Mouse (Mus musculus) skeletal muscle tissue, adult 2 months (tissue): ENCODE measurements around the gene Thnsl2.
A peak's percentile ranks its signal among the peaks of the same experiment; 100 is the strongest.

Experiments
- DNase-seq: peaks from one replicate; pipeline ENCODE4 v3.0.0-alpha.2; 2012; ENCODE audit warnings: low read depth, low spot score

Thnsl2 gene

DNA sequence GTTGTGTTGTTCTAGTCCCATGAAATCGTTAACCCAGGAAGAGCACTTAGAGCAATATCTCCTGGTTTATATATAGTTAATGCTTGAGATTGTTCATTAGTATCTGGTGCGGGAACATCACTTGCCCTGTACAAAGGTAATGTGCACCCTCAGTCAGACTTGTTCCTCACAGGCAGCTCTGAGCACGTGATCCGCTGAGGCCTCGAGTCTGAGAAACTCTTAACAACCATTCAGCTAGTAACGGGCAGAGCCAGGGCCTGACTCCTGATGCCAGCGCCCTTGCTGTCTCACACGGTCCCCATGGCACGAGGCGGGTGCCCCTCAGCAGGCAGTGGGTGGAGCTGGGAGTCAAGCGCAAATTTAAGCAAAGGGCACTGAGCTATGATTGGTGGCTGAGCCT lies 10.7 kb downstream of the Thnsl2 start:
- DNase-seq, result no peak

DNA sequence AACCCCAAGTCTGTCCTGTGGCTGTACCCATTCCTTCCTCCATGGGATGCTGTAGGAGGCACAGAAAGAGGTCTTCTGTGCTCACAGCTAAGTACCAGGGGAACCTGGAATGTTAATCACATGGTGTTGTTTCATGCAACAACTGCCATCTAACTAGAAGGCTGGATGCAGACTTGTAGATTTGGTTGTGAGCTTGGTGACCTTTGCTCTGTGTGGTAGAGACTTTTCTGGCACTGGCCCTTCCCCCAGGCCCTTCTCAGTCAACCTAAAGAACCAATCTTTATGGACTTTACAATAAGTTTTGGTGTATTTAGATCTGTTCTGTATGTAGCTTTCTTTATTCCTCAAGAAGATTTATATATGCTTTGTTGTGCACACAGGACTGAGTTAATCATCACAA lies 13.2 kb downstream of the Thnsl2 start:
- no peak for DNase-seq

DNA sequence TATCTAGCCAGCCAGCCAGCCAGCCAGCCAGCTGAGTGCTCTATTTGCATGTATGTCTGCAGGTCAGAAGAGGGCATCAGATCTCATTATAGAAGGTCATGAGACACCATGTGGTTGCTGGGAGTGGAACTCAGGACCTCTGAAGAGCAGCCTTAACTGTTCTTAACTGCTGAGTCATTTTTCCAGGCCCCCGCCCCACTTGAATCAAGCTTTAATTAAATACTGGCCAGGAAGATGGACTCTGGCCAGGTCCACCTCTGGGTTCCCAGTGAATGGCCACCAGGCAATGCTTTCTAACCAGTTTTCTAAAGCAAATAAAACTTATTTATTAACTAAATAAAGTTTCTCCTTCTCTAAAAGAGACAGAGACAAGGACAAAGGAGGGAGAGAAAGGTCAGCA lies 14.0 kb downstream of the Thnsl2 start:
- no peak for DNase-seq

DNA sequence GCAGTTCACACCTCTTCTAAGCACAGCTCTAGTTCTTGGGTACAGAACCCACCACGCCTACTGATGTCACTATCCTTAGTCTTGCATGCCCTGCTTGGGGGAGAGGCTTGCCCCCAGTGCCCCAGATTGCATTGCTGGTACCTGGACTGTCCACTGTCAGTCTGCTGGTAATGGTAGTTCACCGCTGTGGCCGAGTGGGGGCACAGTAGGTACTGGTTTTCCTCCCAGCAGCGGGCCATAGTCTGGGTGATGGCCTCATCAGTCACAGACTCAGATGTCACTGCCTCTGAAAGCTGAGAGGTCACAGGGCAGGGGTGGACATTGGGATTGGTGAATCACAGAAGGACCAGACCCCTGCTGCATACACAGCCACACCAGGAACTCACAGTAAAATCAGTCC lies 15.2 kb downstream of the Thnsl2 start:
- DNase-seq, result no peak

DNA sequence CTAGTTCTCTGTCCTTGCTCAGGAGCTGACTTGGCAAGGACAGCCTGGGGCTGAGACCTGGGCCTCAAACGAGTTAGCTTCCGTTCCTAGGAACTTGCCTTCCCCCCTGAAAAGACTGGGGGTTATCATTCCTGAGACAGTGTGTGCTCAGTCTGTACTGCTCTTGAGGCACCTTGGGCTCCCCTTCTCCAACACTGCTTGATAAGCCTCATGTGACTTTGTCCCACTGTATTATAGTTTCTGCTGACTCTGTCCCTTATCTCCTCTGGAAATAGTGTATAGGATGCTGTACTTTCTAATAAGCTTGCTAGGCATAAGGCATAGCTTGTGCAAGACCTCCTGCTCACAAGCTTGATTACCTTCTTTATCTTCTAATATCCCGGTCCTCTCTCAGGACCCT lies 17.9 kb downstream of the Thnsl2 start:
- no peak for DNase-seq

- peak; percentile 40 for DNase-seq
Measured at GRCm38 (mm10) chr6:71125043-71125893, 19.0 kb downstream of the Thnsl2 start.

DNA sequence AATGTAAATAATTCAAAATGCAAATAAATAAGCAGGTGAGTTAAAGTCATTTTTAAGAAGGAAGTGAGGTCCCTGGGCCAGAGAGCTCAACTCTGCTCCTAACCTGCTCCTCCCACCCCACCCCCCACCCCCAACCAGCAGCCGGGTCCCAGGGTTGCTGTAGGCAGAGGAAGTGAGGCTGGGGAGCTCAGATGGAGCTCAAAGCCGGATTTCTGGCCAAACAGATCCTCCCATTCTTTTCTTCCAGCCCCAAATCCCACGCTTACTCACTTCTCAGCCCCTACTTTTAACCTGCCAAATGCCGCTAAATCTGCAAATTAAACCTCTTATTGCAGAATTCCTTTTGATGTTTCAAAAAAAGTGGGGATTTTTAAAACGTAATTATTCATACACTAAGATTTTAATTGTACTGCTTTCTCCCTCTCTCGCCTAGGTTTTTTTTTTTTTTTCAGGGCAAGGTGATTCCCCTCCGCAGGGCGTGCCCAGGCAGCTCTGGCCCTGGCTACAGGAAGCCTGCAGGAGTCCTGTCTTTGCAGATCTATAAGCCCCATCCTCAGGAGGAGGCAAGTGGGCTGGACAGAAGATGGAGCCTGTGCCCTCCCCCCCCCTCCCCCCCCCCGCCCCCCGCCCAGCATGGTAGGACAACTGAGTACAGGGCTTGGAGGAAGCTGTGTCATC lies 24.5 kb downstream of the Thnsl2 start:
- no peak for DNase-seq

DNA sequence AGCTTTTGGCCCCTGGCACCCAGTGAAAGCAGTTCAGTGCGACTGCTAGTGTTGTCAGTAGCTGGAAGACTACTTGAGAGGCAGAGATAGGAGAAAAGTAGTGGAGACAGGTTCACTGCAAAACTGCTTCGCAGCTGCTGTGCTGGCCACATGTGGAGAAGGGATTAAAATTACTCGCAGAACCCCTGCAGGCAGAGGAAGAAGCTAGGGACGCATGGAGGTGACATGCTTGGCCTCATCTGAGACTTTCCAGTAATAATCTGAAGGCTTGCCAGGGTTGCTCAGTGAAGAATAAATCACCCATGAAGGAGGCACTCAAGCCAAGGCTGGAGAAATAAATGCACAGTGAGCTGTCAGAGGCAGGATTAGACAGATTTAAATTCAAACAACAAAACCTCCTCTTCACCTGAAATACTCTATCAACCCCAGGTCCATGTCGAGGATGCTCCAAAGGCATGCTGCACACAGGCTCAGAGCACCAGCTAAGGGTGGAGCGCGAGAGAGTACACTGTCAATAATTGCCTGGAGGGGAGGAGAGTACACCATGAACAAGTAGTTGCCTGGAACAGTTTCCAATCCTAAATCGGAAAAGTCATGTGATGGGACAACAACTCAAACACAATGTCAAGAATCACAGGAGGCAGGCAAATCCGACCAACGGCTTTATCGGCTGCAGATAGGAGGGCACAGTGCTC lies 32.7 kb downstream of the Thnsl2 start:
- DNase-seq, result peak; percentile 14

GRCm38 (mm10) chr6:71106170-71106945 lies 37.9 kb downstream of the Thnsl2 start:
- DNase-seq, result no peak

- DNase-seq, result no peak
Measured at GRCm38 (mm10) chr6:71096126-71096525, 48.1 kb downstream of the Thnsl2 start.

- no peak for DNase-seq
Measured at GRCm38 (mm10) chr6:71094693-71095092, 49.5 kb downstream of the Thnsl2 start.

DNA sequence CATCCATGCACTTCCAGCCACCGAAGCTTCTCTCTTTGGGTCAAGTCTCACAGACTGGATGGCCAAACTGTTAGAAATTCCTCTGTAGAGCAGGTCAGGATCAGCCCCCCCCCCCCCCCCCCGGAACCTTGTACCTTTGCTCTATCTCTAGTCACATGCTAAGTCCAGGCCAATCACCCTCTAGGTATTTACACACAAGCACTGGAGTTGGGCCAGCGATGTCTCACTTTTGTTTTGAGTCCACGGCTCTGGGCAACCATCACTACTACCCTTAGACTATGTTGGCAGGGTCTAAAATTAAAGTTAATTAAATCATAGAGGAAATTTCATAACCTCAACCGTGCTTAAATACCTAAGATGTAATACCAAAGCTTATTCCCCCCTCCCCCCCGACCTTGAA lies 50.6 kb downstream of the Thnsl2 start:
- no peak for DNase-seq

- no peak for DNase-seq
Measured at GRCm38 (mm10) chr6:71090475-71090874, 53.8 kb downstream of the Thnsl2 start.

DNA sequence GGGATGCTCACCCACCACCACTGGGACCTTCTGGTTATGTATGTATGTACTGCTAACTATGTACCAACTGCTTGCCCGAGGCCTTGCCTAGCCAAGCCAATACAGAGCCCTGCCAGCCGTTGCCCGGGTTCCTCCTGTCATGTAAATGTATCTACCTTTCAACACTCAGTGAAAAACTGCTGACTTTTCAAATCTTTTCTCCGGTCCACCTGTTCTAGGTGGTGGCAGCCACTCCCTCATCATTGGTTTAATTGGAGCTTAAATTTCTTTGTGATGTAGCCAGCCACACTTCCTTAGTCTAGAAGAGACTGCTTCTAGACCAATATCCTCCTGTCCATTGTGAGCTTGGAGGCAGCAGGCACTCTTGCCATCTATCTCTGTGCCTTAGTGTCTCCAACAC lies 54.5 kb downstream of the Thnsl2 start:
- no peak for DNase-seq

DNA sequence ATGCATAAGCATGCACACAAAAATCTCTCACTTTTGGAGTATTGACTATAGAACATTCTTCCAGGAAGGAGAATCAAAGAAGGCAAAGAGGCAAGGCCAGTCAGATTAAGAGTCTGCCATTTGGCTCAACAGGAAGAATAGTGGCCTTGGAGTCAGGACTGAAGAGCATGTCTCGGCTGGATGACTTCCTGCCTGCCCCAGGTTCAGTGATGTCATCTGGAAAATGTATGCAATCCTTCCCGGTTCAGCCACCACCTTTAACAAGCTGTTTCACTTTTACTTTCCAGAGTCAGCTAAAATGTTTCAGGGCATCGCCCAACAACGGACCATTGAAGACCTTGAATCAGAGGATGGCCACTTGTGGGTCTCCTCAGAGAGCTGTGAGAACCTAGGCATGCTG lies 55.2 kb downstream of the Thnsl2 start:
- no peak for DNase-seq

GRCm38 (mm10) chr6:71083441-71083840 lies 60.8 kb downstream of the Thnsl2 start:
- DNase-seq, result no peak

DNA sequence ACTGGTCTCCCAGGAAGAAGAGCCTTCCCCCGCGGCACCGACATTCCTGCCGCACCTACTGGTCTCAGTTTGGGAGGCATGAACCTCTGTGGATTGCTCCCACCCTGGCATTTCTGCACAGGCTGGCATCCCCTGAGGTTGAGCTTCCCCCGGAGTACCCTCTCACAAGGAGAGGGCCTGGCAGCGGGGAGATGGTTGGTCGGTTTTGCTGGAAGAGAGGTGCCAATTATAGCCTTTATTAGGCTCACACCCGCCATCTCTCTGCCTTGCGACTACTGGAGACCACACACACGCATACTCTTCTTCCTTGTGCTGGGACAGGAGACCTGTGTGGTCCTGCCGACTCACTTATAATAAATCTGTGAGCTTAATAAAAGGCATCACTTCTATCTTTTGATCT lies 62.2 kb downstream of the Thnsl2 start:
- DNase-seq, result no peak

- DNase-seq, result no peak
Measured at GRCm38 (mm10) chr6:71081230-71081629, 63.0 kb downstream of the Thnsl2 start.
